Mouse (Mus musculus) kidney, embryonic 16.5 days (tissue): Measurements from ENCODE around the gene Elovl2. TPM values are rescaled to one million over a fixed set of nuclear protein-coding genes. Genes with fewer than 3 reads are reported as not detected.
"Not testable (repeated sequence)": the region's sequence is repeated elsewhere in the genome, so short reads cannot be mapped to it uniquely, and the experiment has no call there.

Experiments
- ATAC-seq: fragments of 200-750 bp; cut with Nextera tagmentation; 2 replicates; pipeline ENCODE4 v1.8.0; 2017; ENCODE audit warnings: moderate TSS enrichment; ENCODE audit not compliant: low FRiP score, low TSS enrichment
- H3K27ac ChIP-seq: fragments of 300-500 bp; sonication (generic); 2 replicates; pipeline ENCODE4 v1.5.1; 2014; ENCODE audit warnings: low read length
- H3K27me3 ChIP-seq: fragments of 300-500 bp; sonication (generic); 2 replicates; pipeline ENCODE4 v1.6.1; 2014; ENCODE audit warnings: low read length, control low read depth, mixed read lengths; ENCODE audit not compliant: insufficient read depth
- H3K36me3 ChIP-seq: fragments of 300-500 bp; sonication (generic); 2 replicates; pipeline ENCODE4 v1.6.1; 2014; ENCODE audit warnings: low read length, control low read depth, mixed read lengths; ENCODE audit not compliant: insufficient read depth
- H3K4me1 ChIP-seq: fragments of 300-500 bp; sonication (generic); 2 replicates; pipeline ENCODE4 v1.6.1; 2014; ENCODE audit warnings: low read length, control low read depth, mixed read lengths; ENCODE audit not compliant: insufficient read depth
- H3K4me2 ChIP-seq: fragments of 300-500 bp; sonication (generic); replicated peaks from 2 replicates; pipeline ENCODE4 v1.6.1; 2014; ENCODE audit warnings: low read depth, low read length
- H3K4me3 ChIP-seq: fragments of 300-500 bp; sonication (generic); 2 replicates; pipeline ENCODE4 v1.5.1; 2014; ENCODE audit warnings: mild to moderate bottlenecking, low read length
- H3K9ac ChIP-seq: fragments of 300-500 bp; sonication (generic); replicated peaks from 2 replicates; pipeline ENCODE4 v1.6.1; 2014; ENCODE audit warnings: low read length
- H3K9me3 ChIP-seq: fragments of 300-500 bp; sonication (generic); 2 replicates; pipeline ENCODE4 v1.6.1; 2016; ENCODE audit warnings: low read length, control low read depth
- WGBS: fragments of 180-500 bp; shearing (Covaris S2); extraction: QIAGEN DNeasy Blood & Tissue Kit; methylation state at CpG from one replicate; pipeline ENCODE4 v1.1.7; 2014; 5-methylcytosine and 5-hydroxymethylcytosine counted together
- polyA plus RNA-seq: library from polyadenylated mRNA; unstranded; fragments of >200 nt; fragmentation: Nextera tagmentation; extraction: Ambion mirVana; gene quantifications from 2 replicates; pipeline ENCODE4 v1.2.1, GENCODE M21; 2015

The Elovl2 gene
- polyA plus RNA-seq, 1 experiment from 2014 or later, result 23.7 TPM

GRCm38 (mm10) chr13:41251232-41251631, 31.0 kb upstream of the Elovl2 start:
- H3K9me3 ChIP-seq, ATAC-seq, H3K36me3 ChIP-seq, H3K9ac ChIP-seq, H3K4me2 ChIP-seq, H3K27me3 ChIP-seq, H3K27ac ChIP-seq, H3K4me3 ChIP-seq: not testable (repeated sequence)
- WGBS, result 92% methylated on average over 5 of the region's 5 CpGs
- H3K4me1 ChIP-seq, result peaks cover 10% of the 10 kb centered on the region

GRCm38 (mm10) chr13:41250318-41250981, 30.2 kb upstream of the Elovl2 start:
- H3K4me2 ChIP-seq, result peak overlapping the region; percentile 87
- H3K4me3 ChIP-seq, result peak overlapping the region; percentile 85
- H3K9me3 ChIP-seq, result no peaks in the 10 kb centered on the region
- H3K4me1 ChIP-seq, result peaks cover 10% of the 10 kb centered on the region
- ATAC-seq, result no peak
- H3K9ac ChIP-seq, result peak overlapping the region; percentile 90
- no peaks in the 10 kb centered on the region for H3K27me3 ChIP-seq
- WGBS, result 1% methylated on average over 27 of the region's 27 CpGs
- no peaks in the 10 kb centered on the region for H3K36me3 ChIP-seq
- peak overlapping the region; percentile 76; the same call in 1 of the 2 replicates for H3K27ac ChIP-seq

GRCm38 (mm10) chr13:41249538-41250317, 29.5 kb upstream of the Elovl2 start, which contains the start of gene Smim13:
TSS of gene Smim13 (plus strand) at chr13:41249844.
- peak within 1 kb of the TSS; percentile 87 for H3K4me2 ChIP-seq
- H3K9ac ChIP-seq, result peak within 1 kb of the TSS; percentile 90
- peak within 1 kb of the TSS; percentile 76; the same call in 1 of the 2 replicates for H3K27ac ChIP-seq
- ATAC-seq, result peak; percentile 99
- no peaks in the 10 kb centered on the region for H3K27me3 ChIP-seq
- no peaks in the 10 kb centered on the region for H3K9me3 ChIP-seq
- H3K4me1 ChIP-seq, result peaks cover 10% of the 10 kb centered on the region
- under 1% methylated on average over 55 of the region's 78 CpGs for WGBS
- H3K4me3 ChIP-seq, result peak within 1 kb of the TSS; percentile 85
- no peaks in the 10 kb centered on the region for H3K36me3 ChIP-seq

GRCm38 (mm10) chr13:41248751-41249520, 28.7 kb upstream of the Elovl2 start:
- peak; percentile 18; the same call in 1 of the 2 replicates for ATAC-seq
- Histone ChIP-seq H3K4me3 (peak overlapping the region; percentile 85), H3K27me3 (no peaks in the 10 kb centered on the region), H3K9ac (peak overlapping the region; percentile 79), H3K4me1 (peaks cover 10% of the 10 kb centered on the region), H3K27ac (peak overlapping the region; percentile 63; the same call in 1 of the 2 replicates), H3K36me3 (no peaks in the 10 kb centered on the region), H3K9me3 (no peaks in the 10 kb centered on the region), H3K4me2 (peak overlapping the region; percentile 72)
- WGBS, result 45% methylated on average over 12 of the region's 12 CpGs

- Histone ChIP-seq H3K4me3 (no peak overlapping the region), H3K4me2 (no peak overlapping the region), H3K4me1 (peaks cover 4% of the 10 kb centered on the region), H3K27ac (no peak overlapping the region), H3K9ac (no peak overlapping the region), H3K9me3 (no peaks in the 10 kb centered on the region), H3K36me3 (no peaks in the 10 kb centered on the region), H3K27me3 (no peaks in the 10 kb centered on the region; the same call in 1 of the 2 replicates)
- no peak for ATAC-seq
- 56% methylated on average over 6 of the region's 6 CpGs for WGBS
These were observed 24.2 kb upstream of the Elovl2 start for GRCm38 (mm10) chr13:41244306-41244830.

- no peak overlapping the region for H3K4me2 ChIP-seq
- no peak overlapping the region for H3K4me3 ChIP-seq
- H3K4me1 ChIP-seq, result no peaks in the 10 kb centered on the region
- H3K9me3 ChIP-seq, result no peaks in the 10 kb centered on the region
- H3K36me3 ChIP-seq, result no peaks in the 10 kb centered on the region
- H3K27me3 ChIP-seq, result no peaks in the 10 kb centered on the region; the same call in 1 of the 2 replicates
- ATAC-seq, result no peak
- WGBS, result 70% methylated on average over 2 of the region's 2 CpGs
- H3K9ac ChIP-seq, result no peak overlapping the region
- H3K27ac ChIP-seq, result no peak overlapping the region
These were observed 21.4 kb upstream of the Elovl2 start for GRCm38 (mm10) chr13:41241557-41241956.

- ATAC-seq, result 0 out of 2 replicates have a peak, but pooled peaks have one; percentile 53
- Histone ChIP-seq H3K4me1 (no peaks in the 10 kb centered on the region), H3K27me3 (no peaks in the 10 kb centered on the region; the same call in 1 of the 2 replicates), H3K36me3 (no peaks in the 10 kb centered on the region), H3K9ac (no peak overlapping the region), H3K27ac (no peak overlapping the region), H3K9me3 (no peaks in the 10 kb centered on the region), H3K4me2 (no peak overlapping the region), H3K4me3 (no peak overlapping the region)
- WGBS, result 6% methylated on average over 5 of the region's 5 CpGs
These were observed 18.6 kb upstream of the Elovl2 start for GRCm38 (mm10) chr13:41238805-41239130.

GRCm38 (mm10) chr13:41238035-41238804, 18.0 kb upstream of the Elovl2 start:
- Histone ChIP-seq H3K27me3 (no peaks in the 10 kb centered on the region; the same call in 1 of the 2 replicates), H3K4me1 (no peaks in the 10 kb centered on the region), H3K9me3 (no peaks in the 10 kb centered on the region), H3K27ac (no peak overlapping the region), H3K36me3 (no peaks in the 10 kb centered on the region), H3K4me3 (no peak overlapping the region), H3K4me2 (no peak overlapping the region), H3K9ac (no peak overlapping the region)
- WGBS, result 73% methylated on average over 10 of the region's 10 CpGs
- ATAC-seq, result 0 out of 2 replicates have a peak, but pooled peaks have one; percentile 16
